Mouse (Mus musculus): ENCODE results near the gene Plac8. TPM values are rescaled to one million over a fixed set of nuclear protein-coding genes. Genes with fewer than 3 reads are reported as not detected.

Gene Plac8
- polyA plus RNA-seq, 1 experiment from 2014 or later: 169 TPM

DNA sequence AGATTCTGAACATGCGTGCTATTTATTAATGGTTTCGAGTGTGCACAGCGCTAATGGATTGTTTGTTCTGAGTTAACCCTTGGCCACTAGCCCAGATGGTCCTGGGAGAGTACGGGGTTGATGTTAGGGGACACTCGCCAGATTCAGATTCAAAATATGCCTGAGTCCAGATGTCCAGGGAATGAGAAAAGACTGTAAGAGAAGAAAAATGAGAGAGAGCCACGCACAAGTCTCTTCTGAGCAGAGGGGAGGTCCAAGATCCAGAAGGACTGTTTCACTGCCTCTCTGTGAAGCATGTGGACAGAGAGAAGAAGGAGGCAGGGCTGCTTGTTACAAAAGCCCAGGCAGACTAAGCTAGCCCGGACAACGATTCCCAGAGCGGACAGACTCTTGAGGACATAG is 33.8 kb upstream of the Plac8 start:
- no peak overlapping the region for H3K4me2 ChIP-seq (ENCODE audit: low read length)
- peak; percentile 87 for DNase-seq (ENCODE audit: low spot score)

DNA sequence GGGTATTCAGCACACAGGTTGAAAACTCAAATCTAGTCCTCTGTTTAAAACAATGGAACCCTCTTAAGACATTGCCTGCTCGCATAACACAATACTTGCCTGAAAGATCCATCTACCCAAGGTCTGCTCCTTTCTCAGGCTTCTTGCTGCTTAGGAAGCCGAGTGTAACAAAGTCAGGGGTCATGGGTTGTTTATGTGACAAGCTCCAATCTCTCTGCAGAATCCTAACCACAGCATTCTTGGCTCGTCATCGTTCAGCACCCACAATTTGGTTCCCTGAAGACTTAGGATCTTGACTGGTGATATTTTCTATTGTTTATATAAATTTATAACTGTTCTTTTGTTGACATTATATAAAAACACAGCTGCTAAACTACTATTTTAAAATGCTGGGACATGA is 32.0 kb upstream of the Plac8 start:
- ATAC-seq (replicated peaks; ENCODE audit: low FRiP score, low read depth): no peak
- Histone ChIP-seq H3K36me3 (ENCODE audit: insufficient read depth, low read length) (no peaks in the 10 kb centered on the region), H3K27ac (peak overlapping the region; percentile 8; the same call in 1 of the 2 replicates)

More for the DNA sequence above, 33.8 kb upstream of the Plac8 start:
- no peak overlapping the region for H3K9ac ChIP-seq (ENCODE audit: low read depth, low read length)
- H3K4me3 ChIP-seq (replicated peaks; ENCODE audit: low read depth, low read length): no peak overlapping the region
- no peaks in the 10 kb centered on the region for H3K27me3 ChIP-seq (ENCODE audit: insufficient read depth, low read length)
- no peaks in the 10 kb centered on the region for H3K4me1 ChIP-seq (replicated peaks; ENCODE audit: insufficient read depth, low read length)
- WGBS: 47% methylated on average over 9 of the region's 9 CpGs
- TF ChIP-seq CTCF (IDR thresholded peaks at IDR 0.05; ENCODE audit: low read depth): no peak
- ATAC-seq (replicated peaks; ENCODE audit: low FRiP score, low read depth): peak; percentile 63; the same call in 1 of the 2 replicates
- H3K9me3 ChIP-seq (replicated peaks; ENCODE audit: low read length): no peaks in the 10 kb centered on the region
- H3K27ac ChIP-seq: peak overlapping the region; percentile 38
- H3K36me3 ChIP-seq (ENCODE audit: insufficient read depth, low read length): no peaks in the 10 kb centered on the region

DNA sequence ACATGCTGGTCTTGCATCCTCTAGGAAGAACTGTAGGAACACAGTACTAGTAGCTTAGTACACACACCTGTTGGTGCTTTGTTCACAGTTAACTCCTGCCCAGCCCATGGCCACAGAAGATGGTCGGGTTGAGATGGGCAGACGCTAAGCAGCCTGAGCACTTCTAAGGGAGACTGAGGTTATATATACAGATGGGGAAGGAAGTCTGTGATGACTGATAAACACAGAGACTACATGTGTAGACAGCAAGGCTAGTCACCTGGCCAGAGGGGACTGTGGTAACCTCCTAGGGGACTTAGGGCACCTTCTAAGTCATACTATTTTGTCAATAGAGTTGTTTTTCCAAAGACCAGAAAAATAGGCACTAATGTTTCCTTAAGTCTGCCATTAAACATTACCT is 29.8 kb upstream of the Plac8 start:
- H3K27ac ChIP-seq: no peak overlapping the region
- no peak overlapping the region for H3K9ac ChIP-seq (ENCODE audit: low read depth, low read length)
- H3K9me3 ChIP-seq (replicated peaks; ENCODE audit: low read length): no peaks in the 10 kb centered on the region
- no peaks in the 10 kb centered on the region for H3K4me1 ChIP-seq (replicated peaks; ENCODE audit: insufficient read depth, low read length)
- no peak for TF ChIP-seq CTCF (IDR thresholded peaks at IDR 0.05; ENCODE audit: low read depth)
- H3K36me3 ChIP-seq (ENCODE audit: insufficient read depth, low read length): no peaks in the 10 kb centered on the region
- H3K4me3 ChIP-seq (replicated peaks; ENCODE audit: low read depth, low read length): no peak overlapping the region
- 85% methylated on average over 2 of the region's 2 CpGs for WGBS
- H3K27me3 ChIP-seq (ENCODE audit: insufficient read depth, low read length): no peaks in the 10 kb centered on the region
- H3K4me2 ChIP-seq (ENCODE audit: low read length): no peak overlapping the region
- DNase-seq (ENCODE audit: low spot score) (no peak), ATAC-seq (replicated peaks; ENCODE audit: low FRiP score, low read depth) (no peak)

More for the DNA sequence above, 32.0 kb upstream of the Plac8 start:
- Histone ChIP-seq H3K27me3 (ENCODE audit: insufficient read depth, low read length) (no peaks in the 10 kb centered on the region), H3K4me2 (ENCODE audit: low read length) (no peak overlapping the region), H3K9me3 (replicated peaks; ENCODE audit: low read length) (no peaks in the 10 kb centered on the region), H3K4me1 (replicated peaks; ENCODE audit: insufficient read depth, low read length) (no peaks in the 10 kb centered on the region), H3K9ac (ENCODE audit: low read depth, low read length) (no peak overlapping the region), H3K4me3 (replicated peaks; ENCODE audit: low read depth, low read length) (no peak overlapping the region)
- DNase-seq (ENCODE audit: low spot score): peak; percentile 64
- 50% methylated on average over 4 of the region's 4 CpGs for WGBS
- TF ChIP-seq CTCF (IDR thresholded peaks at IDR 0.05; ENCODE audit: low read depth): no peak

DNA sequence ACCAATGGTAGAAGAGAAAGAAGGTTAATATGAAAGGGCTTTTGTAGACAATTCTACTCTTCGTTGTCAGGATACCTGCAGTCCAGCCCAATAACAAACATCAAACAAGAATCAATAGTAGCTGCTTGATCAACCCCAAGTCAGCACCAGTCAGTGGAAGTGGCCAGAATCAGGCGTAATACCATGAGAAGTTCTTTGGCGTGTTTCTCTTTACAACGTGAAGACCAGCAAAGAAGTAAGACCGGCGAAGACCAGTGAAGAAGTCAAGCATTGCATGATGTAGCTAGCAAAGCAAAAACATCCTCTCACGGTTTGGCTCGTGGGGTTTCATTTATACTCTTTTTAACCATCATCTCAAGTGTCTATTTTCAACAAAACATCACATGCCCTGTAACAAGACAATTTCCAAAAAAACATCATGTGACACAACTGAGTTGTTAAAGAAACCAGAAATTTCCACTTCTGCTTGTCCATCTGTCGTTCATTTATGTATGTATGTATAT is 27.0 kb upstream of the Plac8 start:
- no peaks in the 10 kb centered on the region for H3K36me3 ChIP-seq (ENCODE audit: insufficient read depth, low read length)
- no peak overlapping the region for H3K9ac ChIP-seq (ENCODE audit: low read depth, low read length)
- 95% methylated on average over 9 of the region's 9 CpGs for WGBS
- no peak for TF ChIP-seq CTCF (IDR thresholded peaks at IDR 0.05; ENCODE audit: low read depth)
- no peak overlapping the region for H3K4me3 ChIP-seq (replicated peaks; ENCODE audit: low read depth, low read length)
- no peaks in the 10 kb centered on the region for H3K4me1 ChIP-seq (replicated peaks; ENCODE audit: insufficient read depth, low read length)
- no peaks in the 10 kb centered on the region for H3K9me3 ChIP-seq (replicated peaks; ENCODE audit: low read length)
- no peak overlapping the region for H3K4me2 ChIP-seq (ENCODE audit: low read length)
- no peaks in the 10 kb centered on the region for H3K27me3 ChIP-seq (ENCODE audit: insufficient read depth, low read length)
- ATAC-seq (replicated peaks; ENCODE audit: low FRiP score, low read depth) (no peak), DNase-seq (ENCODE audit: low spot score) (no peak)
- no peak overlapping the region for H3K27ac ChIP-seq

DNA sequence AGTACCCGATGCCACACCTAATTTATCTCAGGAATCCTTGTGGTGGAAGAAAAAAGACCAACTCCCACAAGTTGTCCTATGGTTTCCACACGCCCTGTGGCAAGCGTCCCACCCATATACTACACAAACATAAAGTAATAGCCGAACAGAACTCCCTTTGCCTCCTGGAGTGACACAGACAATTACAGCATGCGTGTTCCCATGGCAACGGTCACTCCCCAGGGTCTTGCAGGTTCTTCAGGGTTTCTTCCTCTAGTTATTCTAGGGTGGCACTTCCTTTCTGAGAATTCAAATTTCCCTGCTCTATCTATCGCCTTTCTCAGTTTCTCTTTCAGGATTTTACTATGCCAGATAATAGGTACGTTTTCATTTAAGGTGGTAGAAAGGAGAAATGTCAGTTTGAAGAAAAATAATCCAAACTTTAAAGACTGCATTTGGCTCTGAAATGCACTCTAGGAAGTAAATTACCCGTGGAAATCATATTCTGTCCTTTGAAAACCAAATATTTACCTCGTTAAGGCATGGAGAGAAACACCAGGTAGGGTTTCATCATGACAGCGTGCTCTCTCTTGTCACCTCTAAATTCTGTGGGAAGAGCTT is 25.9 kb upstream of the Plac8 start:
- no peak for ATAC-seq (replicated peaks; ENCODE audit: low FRiP score, low read depth)

DNA sequence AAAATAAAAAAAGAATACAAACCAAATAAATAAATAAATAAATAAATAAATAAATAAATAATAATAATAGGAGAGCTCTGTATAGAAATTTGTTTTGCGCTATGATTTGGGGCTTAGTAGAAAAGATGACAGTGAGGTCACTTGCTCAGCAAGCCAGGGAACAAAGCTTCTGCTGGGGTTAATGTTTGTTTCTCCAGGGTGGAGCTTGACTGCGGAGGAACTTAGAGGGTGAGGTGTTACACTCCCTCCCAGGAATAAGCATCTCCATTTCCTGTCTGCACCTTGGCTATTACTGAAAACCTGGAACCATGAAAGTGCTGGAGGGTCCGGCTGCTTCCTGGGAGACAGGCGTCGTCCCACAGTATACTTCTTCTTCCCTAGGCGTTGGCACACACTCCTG is 24.0 kb upstream of the Plac8 start:
- WGBS: 80% methylated on average over 6 of the region's 6 CpGs
- Histone ChIP-seq H3K36me3 (ENCODE audit: insufficient read depth, low read length) (no peaks in the 10 kb centered on the region), H3K27ac (no peak overlapping the region), H3K4me2 (ENCODE audit: low read length) (no peak overlapping the region), H3K4me3 (replicated peaks; ENCODE audit: low read depth, low read length) (no peak overlapping the region), H3K4me1 (replicated peaks; ENCODE audit: insufficient read depth, low read length) (no peaks in the 10 kb centered on the region), H3K9me3 (replicated peaks; ENCODE audit: low read length) (no peaks in the 10 kb centered on the region), H3K27me3 (ENCODE audit: insufficient read depth, low read length) (no peaks in the 10 kb centered on the region), H3K9ac (ENCODE audit: low read depth, low read length) (no peak overlapping the region)
- no peak for TF ChIP-seq CTCF (IDR thresholded peaks at IDR 0.05; ENCODE audit: low read depth)
- no peak for DNase-seq (ENCODE audit: low spot score)
- no peak for ATAC-seq (replicated peaks; ENCODE audit: low FRiP score, low read depth)

More for the DNA sequence above, 25.9 kb upstream of the Plac8 start:
- Histone ChIP-seq H3K27ac (no peak overlapping the region), H3K4me3 (replicated peaks; ENCODE audit: low read depth, low read length) (no peak overlapping the region), H3K27me3 (ENCODE audit: insufficient read depth, low read length) (no peaks in the 10 kb centered on the region), H3K36me3 (ENCODE audit: insufficient read depth, low read length) (no peaks in the 10 kb centered on the region), H3K4me2 (ENCODE audit: low read length) (no peak overlapping the region), H3K9ac (ENCODE audit: low read depth, low read length) (no peak overlapping the region), H3K9me3 (replicated peaks; ENCODE audit: low read length) (no peaks in the 10 kb centered on the region), H3K4me1 (replicated peaks; ENCODE audit: insufficient read depth, low read length) (no peaks in the 10 kb centered on the region)
- DNase-seq (ENCODE audit: low spot score): peak; percentile 27
- TF ChIP-seq CTCF (IDR thresholded peaks at IDR 0.05; ENCODE audit: low read depth): no peak
- WGBS: 39% methylated on average over 11 of the region's 11 CpGs
